Mouse (Mus musculus) embryonic facial prominence, embryonic 12.5 days (tissue): Measurements from ENCODE around the gene Asns. TPM values are rescaled to one million over a fixed set of nuclear protein-coding genes. Genes with fewer than 3 reads are reported as not detected.

Experiments used
- ATAC-seq: fragments of 200-750 bp; cut with Nextera tagmentation; 2 replicates; pipeline ENCODE4 v1.8.0; 2017; ENCODE audit not compliant: insufficient number of reproducible peaks, insufficient read depth, low FRiP score, low TSS enrichment
- H3K27ac ChIP-seq: fragments of 300-500 bp; sonication (generic); 2 replicates; pipeline ENCODE4 v1.5.1; 2016; ENCODE audit warnings: mild to moderate bottlenecking
- H3K27me3 ChIP-seq: fragments of 300-500 bp; sonication (generic); 2 replicates; pipeline ENCODE4 v1.6.1; 2016; ENCODE audit warnings: mild to moderate bottlenecking, moderate library complexity
- H3K36me3 ChIP-seq: fragments of 300-500 bp; sonication (generic); 2 replicates; pipeline ENCODE4 v1.6.1; 2016; ENCODE audit warnings: mild to moderate bottlenecking
- H3K4me1 ChIP-seq: fragments of 300-500 bp; sonication (generic); 2 replicates; pipeline ENCODE4 v1.6.1; 2016
- H3K4me2 ChIP-seq: fragments of 300-500 bp; sonication (generic); replicated peaks from 2 replicates; pipeline ENCODE4 v1.6.1; 2016; ENCODE audit warnings: mild to moderate bottlenecking, moderate library complexity
- H3K4me3 ChIP-seq: fragments of 300-500 bp; sonication (generic); 2 replicates; pipeline ENCODE4 v1.5.1; 2016; ENCODE audit warnings: mild to moderate bottlenecking
- H3K9ac ChIP-seq: fragments of 300-500 bp; sonication (generic); 2 replicates; pipeline ENCODE4 v1.6.1; 2016; ENCODE audit warnings: mild to moderate bottlenecking, moderate library complexity
- H3K9me3 ChIP-seq: fragments of 300-500 bp; sonication (generic); 2 replicates; pipeline ENCODE4 v1.6.1; 2016; ENCODE audit warnings: mild to moderate bottlenecking, moderate library complexity
- WGBS: fragments of 180-500 bp; shearing (Covaris S2); methylation state at CpG from one replicate; pipeline ENCODE4 v1.1.7; 2016; 5-methylcytosine and 5-hydroxymethylcytosine counted together
- polyA plus RNA-seq: library from polyadenylated mRNA; unstranded; fragments of >200 nt; fragmentation: Nextera tagmentation; extraction: Ambion mirVana; gene quantifications from 2 replicates; pipeline ENCODE4 v1.2.1, GENCODE M21; 2016

Gene Asns
- polyA plus RNA-seq = 58.6 and 66.5 TPM in 2 replicates

DNA sequence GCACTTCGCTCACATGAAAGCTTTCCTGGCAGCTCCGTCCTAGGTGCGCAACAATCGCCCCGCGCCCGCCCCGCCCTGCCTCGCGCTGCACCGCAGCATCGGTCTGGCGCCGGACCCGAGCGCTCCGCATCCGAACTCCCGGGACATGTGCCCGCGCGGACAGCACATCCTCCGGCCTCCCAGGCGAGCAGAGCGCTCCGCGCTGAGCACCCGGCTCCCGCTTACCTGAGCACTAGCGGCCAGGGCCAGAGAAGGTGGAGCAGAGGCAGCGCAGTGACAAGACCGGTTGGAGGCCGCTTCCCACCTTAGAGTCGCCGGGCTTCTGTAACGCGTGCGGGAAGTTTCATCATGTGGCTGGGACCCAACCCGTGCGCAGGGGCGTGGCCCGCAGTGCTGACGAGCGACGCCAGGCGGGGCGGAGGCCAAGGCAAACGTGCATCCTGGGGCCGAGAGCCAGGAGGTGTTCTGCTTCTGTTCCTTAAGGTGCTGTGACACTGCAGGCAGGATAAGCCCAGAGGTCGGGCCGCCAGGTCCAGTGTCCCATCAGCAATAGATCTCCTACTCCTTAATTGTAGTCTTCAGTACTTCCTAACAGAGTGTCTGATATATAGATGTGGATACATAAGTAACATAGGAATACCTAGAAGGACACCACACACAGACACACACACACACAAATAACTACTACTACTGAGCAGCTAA, at the start of gene Asns:
TSS of gene Asns (minus strand) at position 371 of the 702 bp plus-strand sequence.
- Histone ChIP-seq H3K4me2 (peak within 1 kb of the TSS; percentile 80), H3K27ac (0 out of 2 replicates have a peak within 1 kb of the TSS, but pooled peaks have one; percentile 30), H3K36me3 (no peaks in the 10 kb centered on the region), H3K4me3 (peak within 1 kb of the TSS; percentile 70), H3K9ac (peak within 1 kb of the TSS; percentile 64), H3K4me1 (peaks cover 3% of the 10 kb centered on the region; the same call in 1 of the 2 replicates), H3K27me3 (no peaks in the 10 kb centered on the region), H3K9me3 (no peaks in the 10 kb centered on the region)
- under 1% methylated on average over 51 of the region's 51 CpGs for WGBS
- peak; percentile 88 for ATAC-seq

- Histone ChIP-seq H3K9me3 (no peaks in the 10 kb centered on the region), H3K4me1 (no peaks in the 10 kb centered on the region), H3K4me3 (no peak overlapping the region), H3K4me2 (no peak overlapping the region), H3K36me3 (no peaks in the 10 kb centered on the region), H3K27ac (no peak overlapping the region), H3K9ac (no peak overlapping the region), H3K27me3 (no peaks in the 10 kb centered on the region)
- ATAC-seq = no peak
- WGBS = 75% methylated on average over 3 of the region's 3 CpGs
Observed at GRCm38 (mm10) chr6:7741721-7742120, 48.7 kb upstream of the Asns start.

GRCm38 (mm10) chr6:7737842-7738241, 44.8 kb upstream of the Asns start:
- no peaks in the 10 kb centered on the region for H3K27me3 ChIP-seq
- H3K36me3 ChIP-seq = no peaks in the 10 kb centered on the region
- no peak for ATAC-seq
- H3K4me2 ChIP-seq = no peak overlapping the region
- H3K9ac ChIP-seq = no peak overlapping the region
- 88% methylated on average over 2 of the region's 2 CpGs for WGBS
- H3K4me3 ChIP-seq = no peak overlapping the region
- H3K27ac ChIP-seq = no peak overlapping the region
- no peaks in the 10 kb centered on the region for H3K4me1 ChIP-seq
- no peaks in the 10 kb centered on the region for H3K9me3 ChIP-seq

- ATAC-seq = no peak
- 36% methylated on average over 12 of the region's 12 CpGs for WGBS
- H3K36me3 ChIP-seq = no peaks in the 10 kb centered on the region
- H3K4me1 ChIP-seq = no peaks in the 10 kb centered on the region
- H3K4me2 ChIP-seq = no peak overlapping the region
- no peak overlapping the region for H3K27ac ChIP-seq
- no peak overlapping the region for H3K9ac ChIP-seq
- H3K9me3 ChIP-seq = peaks cover 4% of the 10 kb centered on the region; the same call in 1 of the 2 replicates
- H3K4me3 ChIP-seq = no peak overlapping the region
- H3K27me3 ChIP-seq = no peaks in the 10 kb centered on the region
Observed at GRCm38 (mm10) chr6:7732754-7733708, 40.0 kb upstream of the Asns start.

DNA sequence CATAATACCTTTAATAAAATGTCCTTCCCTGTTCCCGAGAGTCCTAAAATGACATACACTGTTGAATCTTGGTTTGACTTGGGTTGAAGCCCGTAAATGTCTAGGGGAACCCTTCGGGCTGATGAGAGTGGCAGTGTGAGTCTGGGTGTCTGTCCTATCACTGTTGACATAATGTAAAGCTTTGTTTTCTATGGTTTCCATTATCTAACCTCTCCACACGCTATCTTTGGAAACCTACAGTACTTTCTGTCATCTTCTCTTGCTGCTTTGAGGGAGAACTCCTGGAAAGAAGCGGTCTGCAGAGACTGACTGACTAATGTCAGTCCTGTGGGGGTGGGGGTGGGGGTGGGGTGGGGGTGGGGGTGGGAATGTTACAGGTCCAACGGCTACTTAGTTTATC, 39.0 kb upstream of the Asns start:
- Histone ChIP-seq H3K4me2 (no peak overlapping the region), H3K4me1 (no peaks in the 10 kb centered on the region), H3K9me3 (peaks cover 6% of the 10 kb centered on the region; the same call in 1 of the 2 replicates), H3K36me3 (no peaks in the 10 kb centered on the region), H3K4me3 (no peak overlapping the region), H3K9ac (no peak overlapping the region), H3K27ac (no peak overlapping the region), H3K27me3 (no peaks in the 10 kb centered on the region)
- no peak for ATAC-seq
- 88% methylated on average over 6 of the region's 6 CpGs for WGBS

- WGBS = 92% methylated on average over 2 of the region's 2 CpGs
- H3K4me2 ChIP-seq = no peak overlapping the region
- H3K36me3 ChIP-seq = no peaks in the 10 kb centered on the region
- no peak overlapping the region for H3K4me3 ChIP-seq
- peaks cover 6% of the 10 kb centered on the region; the same call in 1 of the 2 replicates for H3K9me3 ChIP-seq
- H3K27ac ChIP-seq = no peak overlapping the region
- no peaks in the 10 kb centered on the region for H3K4me1 ChIP-seq
- ATAC-seq = no peak
- no peak overlapping the region for H3K9ac ChIP-seq
- no peaks in the 10 kb centered on the region for H3K27me3 ChIP-seq
Observed at GRCm38 (mm10) chr6:7729128-7729527, 36.1 kb upstream of the Asns start.

DNA sequence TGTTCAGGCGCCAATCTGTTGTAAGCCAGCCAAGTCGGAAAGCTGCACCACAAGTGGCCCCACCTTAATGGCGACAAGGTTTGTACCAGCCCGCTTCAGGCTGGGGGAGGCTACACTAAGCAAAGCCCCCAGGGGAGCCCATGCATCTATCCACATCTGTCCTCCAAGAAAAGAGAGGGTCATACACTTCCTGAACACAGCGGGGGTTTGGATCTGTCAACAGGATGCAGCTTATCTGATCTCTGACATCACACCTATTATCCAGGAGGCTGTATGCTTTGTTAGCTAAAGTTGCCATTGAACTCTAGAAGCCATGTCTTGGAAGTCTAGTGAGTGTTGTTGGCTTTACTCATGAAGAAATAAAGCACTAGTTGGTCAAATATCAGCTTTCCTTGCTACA, 35.2 kb upstream of the Asns start:
- Histone ChIP-seq H3K4me3 (no peak overlapping the region), H3K4me1 (no peaks in the 10 kb centered on the region), H3K36me3 (no peaks in the 10 kb centered on the region), H3K27me3 (no peaks in the 10 kb centered on the region), H3K27ac (no peak overlapping the region), H3K9me3 (peaks cover 6% of the 10 kb centered on the region; the same call in 1 of the 2 replicates), H3K4me2 (no peak overlapping the region), H3K9ac (no peak overlapping the region)
- WGBS = 92% methylated on average over 5 of the region's 5 CpGs
- ATAC-seq = no peak

DNA sequence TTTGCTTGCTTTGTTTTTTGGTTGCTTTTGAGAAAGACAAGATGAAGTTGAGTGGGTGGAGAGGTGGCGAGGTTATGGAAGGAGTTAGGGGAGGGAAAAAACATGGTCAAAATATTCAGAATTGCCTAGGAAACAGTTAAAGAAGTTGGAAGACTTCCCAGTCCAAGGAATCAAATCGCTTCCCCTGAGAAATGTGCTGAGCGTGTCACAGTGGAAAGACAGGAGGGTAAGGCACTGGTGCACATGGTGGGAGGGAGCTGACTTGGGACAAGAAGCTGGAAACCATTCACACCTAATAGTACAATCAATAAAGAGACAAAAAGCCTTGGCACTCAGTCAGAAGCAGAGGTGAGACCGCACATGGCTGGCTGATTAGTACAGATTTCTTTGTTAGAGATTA, 23.2 kb upstream of the Asns start:
- H3K36me3 ChIP-seq = no peaks in the 10 kb centered on the region
- no peak overlapping the region for H3K27ac ChIP-seq
- no peak overlapping the region for H3K4me3 ChIP-seq
- no peaks in the 10 kb centered on the region for H3K27me3 ChIP-seq
- no peak overlapping the region for H3K9ac ChIP-seq
- 63% methylated on average over 4 of the region's 4 CpGs for WGBS
- ATAC-seq = no peak
- H3K9me3 ChIP-seq = no peaks in the 10 kb centered on the region
- H3K4me1 ChIP-seq = no peaks in the 10 kb centered on the region
- no peak overlapping the region for H3K4me2 ChIP-seq

- Histone ChIP-seq H3K36me3 (no peaks in the 10 kb centered on the region), H3K4me2 (no peak overlapping the region), H3K27ac (no peak overlapping the region), H3K9me3 (no peaks in the 10 kb centered on the region), H3K27me3 (no peaks in the 10 kb centered on the region), H3K9ac (no peak overlapping the region), H3K4me1 (no peaks in the 10 kb centered on the region), H3K4me3 (no peak overlapping the region)
- no peak for ATAC-seq
- WGBS = 64% methylated on average over 2 of the region's 2 CpGs
Observed at GRCm38 (mm10) chr6:7714230-7714629, 21.2 kb upstream of the Asns start.

- Histone ChIP-seq H3K4me2 (no peak overlapping the region), H3K4me3 (no peak overlapping the region), H3K27me3 (no peaks in the 10 kb centered on the region), H3K36me3 (no peaks in the 10 kb centered on the region), H3K9me3 (no peaks in the 10 kb centered on the region), H3K4me1 (no peaks in the 10 kb centered on the region), H3K27ac (no peak overlapping the region), H3K9ac (no peak overlapping the region)
- ATAC-seq = no peak
- 62% methylated on average over 3 of the region's 3 CpGs for WGBS
Observed at GRCm38 (mm10) chr6:7711837-7712330, 18.8 kb upstream of the Asns start.

DNA sequence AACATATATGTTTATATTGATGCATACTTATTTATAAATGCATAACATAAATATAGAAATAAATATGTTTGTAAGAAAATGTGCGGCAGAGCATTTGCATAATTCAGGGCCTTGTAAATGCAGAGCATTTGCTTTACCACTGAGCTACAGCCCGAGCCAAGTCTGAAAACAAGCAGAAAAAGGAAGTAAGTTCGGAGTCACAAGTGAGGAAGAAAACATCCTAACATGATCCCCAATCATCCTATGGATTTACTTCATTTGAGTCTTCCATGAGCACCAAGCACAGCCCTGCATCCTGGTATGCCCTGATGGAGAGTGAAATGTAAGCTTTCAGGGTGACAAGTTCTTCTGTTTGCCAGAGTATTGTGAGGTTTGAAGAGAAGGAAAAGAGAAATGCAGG, 15.2 kb upstream of the Asns start:
- Histone ChIP-seq H3K36me3 (no peaks in the 10 kb centered on the region), H3K4me3 (no peak overlapping the region), H3K27me3 (no peaks in the 10 kb centered on the region), H3K27ac (no peak overlapping the region), H3K4me1 (no peaks in the 10 kb centered on the region), H3K9ac (no peak overlapping the region), H3K4me2 (no peak overlapping the region), H3K9me3 (no peaks in the 10 kb centered on the region)
- WGBS = 88% methylated on average over 3 of the region's 3 CpGs
- ATAC-seq = no peak
